Mouse (Mus musculus) left cerebral cortex, adult 18-20 months (tissue): Measurements from ENCODE around the gene Melk. TPM values are rescaled to one million over a fixed set of nuclear protein-coding genes. Genes with fewer than 3 reads are reported as not detected.

Experiments used
- DNase-seq, 2 experiments: peaks; one replicate each; pipeline ENCODE4 v3.0.0; 2021 to 2022; ENCODE audit warnings: low spot score in 2 of 2, mixed read lengths in 1 of 2
- total RNA-seq, 2 experiments: library from RNA; stranded (reverse); gene quantifications; 2 replicates each; pipeline ENCODE4 v1.2.3; 2021

Gene Melk
- total RNA-seq, 2 experiments from 2014 or later: 0.51 to 1.1 TPM

DNA sequence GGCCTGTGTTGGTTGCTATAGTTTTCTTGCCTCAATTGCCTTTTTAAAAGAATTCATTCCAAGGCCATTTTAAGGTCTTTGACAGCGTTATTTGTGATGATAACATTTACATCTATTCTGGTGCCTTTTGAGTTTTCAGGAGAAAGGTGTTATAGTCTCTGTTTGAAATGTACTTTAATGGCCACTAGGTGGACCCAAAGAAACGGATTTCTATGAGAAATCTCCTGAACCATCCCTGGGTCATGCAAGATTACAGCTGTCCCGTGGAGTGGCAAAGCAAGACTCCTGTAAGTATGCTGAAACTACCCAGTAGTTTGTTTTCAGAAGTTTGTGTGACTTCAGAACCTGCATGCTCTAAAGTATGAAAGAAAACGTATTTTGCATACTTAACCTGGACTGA lies 24.8 kb downstream of the Melk start:
- DNase-seq: no peak

- DNase-seq: no peak
These were observed 26.0 kb downstream of the Melk start for GRCm38 (mm10) chr4:44326721-44327120.

- DNase-seq: no peak
These were observed 27.3 kb downstream of the Melk start for GRCm38 (mm10) chr4:44327976-44328375.

- DNase-seq: no peak
These were observed 34.3 kb downstream of the Melk start for GRCm38 (mm10) chr4:44335006-44335405.

DNA sequence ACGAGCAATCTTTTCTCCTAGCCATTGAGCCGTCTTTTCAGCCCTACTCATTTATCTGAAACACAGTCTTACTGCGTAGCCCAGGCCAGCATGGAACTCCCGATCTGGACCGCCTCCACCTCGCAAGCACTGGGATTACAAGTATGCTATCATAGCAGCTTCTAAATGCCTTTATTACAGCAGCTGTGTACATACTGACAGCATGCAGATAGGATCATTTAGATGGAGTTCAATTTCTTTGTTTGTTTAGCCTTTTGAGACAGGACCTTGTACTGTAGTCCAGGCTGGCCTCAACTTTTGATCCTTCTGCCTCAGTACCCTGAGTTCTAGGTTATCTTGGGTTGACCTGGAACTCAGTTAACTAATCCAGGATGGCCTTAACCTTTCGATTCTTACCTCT lies 61.0 kb downstream of the Melk start:
- DNase-seq: no peak

DNA sequence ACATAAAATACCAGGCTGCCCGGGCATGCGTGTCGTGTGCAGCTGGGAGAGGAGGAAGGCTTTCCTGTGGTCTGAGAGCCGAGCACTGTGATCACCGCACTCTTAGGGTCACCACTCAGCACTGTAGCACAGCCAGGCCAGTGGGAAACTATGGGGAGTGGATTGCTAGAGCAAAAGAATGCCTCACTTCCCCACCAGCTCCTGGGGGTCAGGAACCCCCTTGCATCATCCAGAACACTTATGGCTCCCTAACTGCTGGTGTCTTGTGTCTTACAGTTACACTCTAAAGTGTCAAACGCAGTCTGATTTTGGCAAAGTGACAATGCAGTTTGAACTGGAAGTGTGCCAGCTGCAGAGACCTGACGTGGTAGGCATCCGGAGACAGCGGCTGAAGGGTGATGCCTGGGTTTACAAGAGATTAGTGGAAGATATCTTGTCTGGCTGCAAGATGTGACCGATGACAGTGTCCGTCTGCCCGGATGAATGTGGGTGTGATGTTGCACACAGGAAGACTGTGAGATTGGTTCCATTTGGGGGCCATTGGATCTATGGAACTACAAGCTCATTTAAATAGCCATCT lies 62.8 kb downstream of the Melk start:
- no peak for DNase-seq

- DNase-seq: no peak
These were observed 91.8 kb downstream of the Melk start for GRCm38 (mm10) chr4:44392231-44393216.

GRCm38 (mm10) chr4:44402607-44403006 lies 101.9 kb downstream of the Melk start:
- DNase-seq: no peak

DNA sequence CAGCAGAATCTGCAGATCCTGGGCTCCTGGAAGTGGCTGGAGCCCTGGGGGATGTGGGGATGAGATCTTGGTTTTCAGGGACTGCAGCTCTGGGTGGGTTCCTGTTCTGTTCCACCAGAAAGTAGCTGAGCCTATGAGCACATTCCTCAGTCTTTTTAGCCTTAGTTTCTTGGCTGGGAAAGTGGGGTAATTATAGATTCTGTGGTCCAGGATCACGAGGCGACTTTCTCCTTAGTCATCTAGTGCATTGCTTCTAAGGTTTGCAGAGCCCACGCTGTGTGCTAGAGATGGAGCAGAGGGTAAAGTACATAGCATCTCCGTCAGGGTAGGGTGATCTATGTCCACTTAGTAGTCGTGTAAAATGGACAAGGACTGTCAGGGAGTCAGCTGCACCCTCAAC lies 103.8 kb downstream of the Melk start:
- no peak for DNase-seq

Other genes with a start within 250 kb of the Melk start
- 10 to 100 TPM; 45.3 to 54.3 TPM for gene Gne, start 216.7 kb upstream of the Melk start, total RNA-seq
- 10 to 100 TPM; 56.1 to 61.6 TPM for gene Rnf38, start 67.1 kb upstream of the Melk start, total RNA-seq